Mouse (Mus musculus): ENCODE measurements around the gene Gpr182. TPM values are rescaled to one million over a fixed set of nuclear protein-coding genes. Genes with fewer than 3 reads are reported as not detected.

Gpr182 gene
- polyA plus RNA-seq, 1 experiment, result 28.8 TPM

DNA sequence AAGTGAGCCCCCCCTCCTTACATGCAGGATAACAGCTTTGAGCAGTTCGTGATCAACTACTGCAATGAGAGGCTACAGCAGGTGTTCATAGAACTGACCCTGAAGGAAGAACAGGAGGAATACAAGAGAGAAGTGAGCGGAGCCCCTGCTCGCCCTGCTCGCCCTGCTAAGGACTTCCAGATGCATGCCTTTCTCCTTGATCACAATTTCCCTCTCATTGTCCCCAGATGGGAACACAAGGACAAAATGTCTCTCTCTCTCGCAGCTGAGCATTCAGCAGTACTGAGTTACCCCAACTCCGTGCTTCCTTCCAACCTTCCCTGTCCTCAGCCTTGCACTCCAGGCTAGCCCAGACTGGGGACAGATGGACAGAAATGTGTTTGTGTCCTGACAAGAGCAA is 38.8 kb downstream of the Gpr182 start:
- TF ChIP-seq POLR2A (IDR thresholded peaks at IDR 0.05; ENCODE audit: low read depth, low read length) (no peak), CTCF (IDR thresholded peaks at IDR 0.05; ENCODE audit: extremely low read depth, insufficient read depth, insufficient read length, insufficient replicate concordance) (no peak)
- 87% methylated on average over 6 of the region's 6 CpGs for WGBS
- no peak for DNase-seq (ENCODE audit: low read depth in 1 of 2, low spot score in 2 of 2)
- Histone ChIP-seq H3K4me3 (ENCODE audit: extremely low read depth, insufficient read depth, insufficient read length) (no peak overlapping the region), H3K4me1 (ENCODE audit: control insufficient read depth, insufficient read depth, insufficient read length) (no peaks in the 10 kb centered on the region), H3K36me3 (ENCODE audit: control insufficient read depth, insufficient read depth, low read length) (no peaks in the 10 kb centered on the region), H3K27me3 (ENCODE audit: control insufficient read depth, insufficient read depth, low read length) (no peaks in the 10 kb centered on the region), H3K27ac (ENCODE audit: insufficient read depth, low read length) (no peak overlapping the region)

GRCm38 (mm10) chr10:127710331-127710730 is 41.2 kb downstream of the Gpr182 start:
- H3K4me3 ChIP-seq (ENCODE audit: extremely low read depth, insufficient read depth, insufficient read length), result no peak overlapping the region
- H3K36me3 ChIP-seq (ENCODE audit: control insufficient read depth, insufficient read depth, low read length), result no peaks in the 10 kb centered on the region
- TF ChIP-seq CTCF (IDR thresholded peaks at IDR 0.05; ENCODE audit: extremely low read depth, insufficient read depth, insufficient read length, insufficient replicate concordance), result no peak
- no peak for DNase-seq (ENCODE audit: low read depth in 1 of 2, low spot score in 2 of 2)
- no peaks in the 10 kb centered on the region for H3K4me1 ChIP-seq (ENCODE audit: control insufficient read depth, insufficient read depth, insufficient read length)
- 85% methylated on average over 13 of the region's 13 CpGs for WGBS
- no peak overlapping the region for H3K27ac ChIP-seq (ENCODE audit: insufficient read depth, low read length)
- no peaks in the 10 kb centered on the region for H3K27me3 ChIP-seq (ENCODE audit: control insufficient read depth, insufficient read depth, low read length)

DNA sequence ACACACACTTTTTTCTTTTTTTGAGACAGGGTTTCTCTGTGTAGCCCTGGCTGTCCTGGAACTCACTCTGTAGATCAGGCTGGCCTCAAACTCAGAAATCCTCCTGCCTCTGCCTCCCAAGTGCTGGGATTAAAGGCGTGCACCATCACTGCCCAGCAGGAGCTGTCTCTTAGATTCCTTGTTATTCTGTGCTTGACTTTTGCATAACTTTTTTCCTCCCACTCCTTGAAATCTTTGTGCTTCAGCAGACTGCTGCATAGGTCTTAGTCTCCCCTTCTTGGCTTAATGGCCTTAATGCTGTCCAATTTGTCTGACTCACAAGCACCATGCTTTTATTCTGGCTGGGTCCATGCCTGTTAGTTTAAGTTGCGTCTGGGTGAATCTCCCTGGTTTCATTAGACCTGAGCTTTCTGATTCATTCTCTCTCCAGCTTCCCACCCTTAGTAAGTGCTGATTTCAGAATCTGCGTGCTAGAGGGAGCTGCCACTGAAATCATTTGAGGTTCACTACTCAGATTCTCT is 42.6 kb downstream of the Gpr182 start:
- no peaks in the 10 kb centered on the region for H3K36me3 ChIP-seq (ENCODE audit: control insufficient read depth, insufficient read depth, low read length)
- no peaks in the 10 kb centered on the region for H3K27me3 ChIP-seq (ENCODE audit: control insufficient read depth, insufficient read depth, low read length)
- no peak for DNase-seq (ENCODE audit: low read depth in 1 of 2, low spot score in 2 of 2)
- H3K4me3 ChIP-seq (ENCODE audit: extremely low read depth, insufficient read depth, insufficient read length), result no peak overlapping the region
- 83% methylated on average over 3 of the region's 3 CpGs for WGBS
- H3K4me1 ChIP-seq (ENCODE audit: control insufficient read depth, insufficient read depth, insufficient read length), result no peaks in the 10 kb centered on the region
- TF ChIP-seq CTCF (IDR thresholded peaks at IDR 0.05; ENCODE audit: extremely low read depth, insufficient read depth, insufficient read length, insufficient replicate concordance), result no peak
- TF ChIP-seq POLR2A (IDR thresholded peaks at IDR 0.05; ENCODE audit: low read depth, low read length), result no peak
- H3K27ac ChIP-seq (ENCODE audit: insufficient read depth, low read length), result no peak overlapping the region

DNA sequence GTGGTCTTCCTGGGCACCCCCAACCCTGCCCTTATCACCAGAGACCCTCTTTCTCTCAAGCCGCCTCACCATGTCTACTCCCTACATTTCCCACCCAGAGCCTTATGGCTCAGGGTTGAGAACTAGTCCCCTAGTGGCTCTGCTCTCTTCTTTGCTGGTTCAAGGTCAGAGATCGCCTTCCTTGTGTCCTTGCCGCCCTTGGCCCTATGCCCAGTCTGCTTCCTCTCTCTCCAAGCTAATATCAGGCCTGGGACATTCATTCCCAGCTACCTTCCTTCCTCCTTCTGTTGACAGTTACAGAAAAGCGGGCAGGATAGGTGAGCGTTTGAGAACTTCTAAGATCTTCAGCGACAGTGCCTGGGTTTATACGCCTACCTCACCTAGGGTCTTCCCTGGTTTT is 43.8 kb downstream of the Gpr182 start:
- 88% methylated on average over 7 of the region's 7 CpGs for WGBS
- Histone ChIP-seq H3K36me3 (ENCODE audit: control insufficient read depth, insufficient read depth, low read length) (no peaks in the 10 kb centered on the region), H3K27ac (ENCODE audit: insufficient read depth, low read length) (no peak overlapping the region), H3K4me3 (ENCODE audit: extremely low read depth, insufficient read depth, insufficient read length) (no peak overlapping the region), H3K4me1 (ENCODE audit: control insufficient read depth, insufficient read depth, insufficient read length) (no peaks in the 10 kb centered on the region), H3K27me3 (ENCODE audit: control insufficient read depth, insufficient read depth, low read length) (no peaks in the 10 kb centered on the region)
- TF ChIP-seq POLR2A (IDR thresholded peaks at IDR 0.05; ENCODE audit: low read depth, low read length) (no peak), CTCF (IDR thresholded peaks at IDR 0.05; ENCODE audit: extremely low read depth, insufficient read depth, insufficient read length, insufficient replicate concordance) (no peak)
- no peak for DNase-seq (ENCODE audit: low read depth in 1 of 2, low spot score in 2 of 2)

DNA sequence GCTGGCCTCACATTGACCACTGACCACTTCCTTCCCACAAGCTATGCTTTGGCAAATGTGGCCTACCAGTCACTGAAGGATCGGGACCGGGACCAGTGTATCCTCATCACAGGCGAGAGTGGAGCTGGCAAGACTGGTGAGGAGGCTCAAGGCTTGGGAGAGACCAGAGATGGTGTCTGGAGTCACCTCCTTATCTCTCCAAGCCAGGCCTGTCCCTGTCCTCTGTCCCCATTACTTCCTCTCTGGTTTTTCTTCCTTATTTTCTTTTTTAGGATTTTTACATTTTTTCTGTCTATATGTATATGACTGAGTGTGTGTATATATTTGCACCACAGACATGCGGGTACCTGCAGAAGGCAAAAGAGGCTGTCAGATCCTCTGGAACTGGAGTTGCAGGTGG is 45.7 kb downstream of the Gpr182 start:
- H3K27ac ChIP-seq (ENCODE audit: insufficient read depth, low read length), result no peak overlapping the region
- 77% methylated on average over 4 of the region's 4 CpGs for WGBS
- no peaks in the 10 kb centered on the region for H3K27me3 ChIP-seq (ENCODE audit: control insufficient read depth, insufficient read depth, low read length)
- no peaks in the 10 kb centered on the region for H3K36me3 ChIP-seq (ENCODE audit: control insufficient read depth, insufficient read depth, low read length)
- TF ChIP-seq POLR2A (IDR thresholded peaks at IDR 0.05; ENCODE audit: low read depth, low read length), result no peak
- no peak for TF ChIP-seq CTCF (IDR thresholded peaks at IDR 0.05; ENCODE audit: extremely low read depth, insufficient read depth, insufficient read length, insufficient replicate concordance)
- H3K4me1 ChIP-seq (ENCODE audit: control insufficient read depth, insufficient read depth, insufficient read length), result no peaks in the 10 kb centered on the region
- H3K4me3 ChIP-seq (ENCODE audit: extremely low read depth, insufficient read depth, insufficient read length), result no peak overlapping the region
- no peak for DNase-seq (ENCODE audit: low read depth in 1 of 2, low spot score in 2 of 2)

- no peak within 1 kb of the TSS for H3K4me3 ChIP-seq (ENCODE audit: extremely low read depth, insufficient read depth, insufficient read length)
- H3K36me3 ChIP-seq (ENCODE audit: control insufficient read depth, insufficient read depth, low read length), result no peaks in the 10 kb centered on the region
- WGBS, result 76% methylated on average over 2 of the region's 2 CpGs
- H3K27me3 ChIP-seq (ENCODE audit: control insufficient read depth, insufficient read depth, low read length), result no peaks in the 10 kb centered on the region
- no peak for DNase-seq (ENCODE audit: low read depth in 1 of 2, low spot score in 2 of 2)
- TF ChIP-seq CTCF (IDR thresholded peaks at IDR 0.05; ENCODE audit: extremely low read depth, insufficient read depth, insufficient read length, insufficient replicate concordance) (no peak), POLR2A (IDR thresholded peaks at IDR 0.05; ENCODE audit: low read depth, low read length) (no peak)
- H3K4me1 ChIP-seq (ENCODE audit: control insufficient read depth, insufficient read depth, insufficient read length), result no peaks in the 10 kb centered on the region
- H3K27ac ChIP-seq (ENCODE audit: insufficient read depth, low read length), result no peak within 1 kb of the TSS
Measured at GRCm38 (mm10) chr10:127704766-127705220, 46.7 kb downstream of the Gpr182 start, which contains the start of gene Myo1a. Myo1a (plus strand) TSS chr10:127705170.

DNA sequence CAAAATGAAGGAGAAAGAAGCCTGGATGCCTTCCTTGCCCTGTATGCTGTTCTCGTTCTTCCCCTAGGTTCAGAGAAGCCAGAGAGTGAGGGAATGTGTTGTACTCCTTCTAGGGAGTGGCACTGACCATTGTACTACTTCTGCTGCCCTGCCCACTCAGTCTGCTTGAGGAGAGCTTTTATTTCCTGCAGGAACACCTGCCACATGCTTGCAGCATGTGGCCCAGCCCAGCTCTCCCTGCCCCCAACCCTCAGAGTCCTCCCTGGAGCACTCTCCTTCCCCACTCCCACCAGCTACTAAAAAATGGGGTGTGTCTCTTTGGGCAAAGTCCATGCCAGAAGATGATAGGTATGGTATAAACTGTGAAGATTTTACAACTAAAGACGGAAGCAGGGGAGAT is 47.2 kb downstream of the Gpr182 start:
- Histone ChIP-seq H3K36me3 (ENCODE audit: control insufficient read depth, insufficient read depth, low read length) (no peaks in the 10 kb centered on the region; the same call in 1 of the 2 replicates), H3K4me1 (ENCODE audit: control insufficient read depth, insufficient read depth, insufficient read length) (no peaks in the 10 kb centered on the region), H3K27ac (ENCODE audit: insufficient read depth, low read length) (no peak overlapping the region), H3K4me3 (ENCODE audit: extremely low read depth, insufficient read depth, insufficient read length) (no peak overlapping the region), H3K27me3 (ENCODE audit: control insufficient read depth, insufficient read depth, low read length) (no peaks in the 10 kb centered on the region)
- no peak for TF ChIP-seq CTCF (IDR thresholded peaks at IDR 0.05; ENCODE audit: extremely low read depth, insufficient read depth, insufficient read length, insufficient replicate concordance)
- no peak for TF ChIP-seq POLR2A (IDR thresholded peaks at IDR 0.05; ENCODE audit: low read depth, low read length)
- no peak for DNase-seq (ENCODE audit: low read depth in 1 of 2, low spot score in 2 of 2)
- WGBS, result 67% methylated on average over 2 of the region's 2 CpGs
